Comparison of ENCODE assay signal across 11 mouse cellular contexts in the genomic region with DNA sequence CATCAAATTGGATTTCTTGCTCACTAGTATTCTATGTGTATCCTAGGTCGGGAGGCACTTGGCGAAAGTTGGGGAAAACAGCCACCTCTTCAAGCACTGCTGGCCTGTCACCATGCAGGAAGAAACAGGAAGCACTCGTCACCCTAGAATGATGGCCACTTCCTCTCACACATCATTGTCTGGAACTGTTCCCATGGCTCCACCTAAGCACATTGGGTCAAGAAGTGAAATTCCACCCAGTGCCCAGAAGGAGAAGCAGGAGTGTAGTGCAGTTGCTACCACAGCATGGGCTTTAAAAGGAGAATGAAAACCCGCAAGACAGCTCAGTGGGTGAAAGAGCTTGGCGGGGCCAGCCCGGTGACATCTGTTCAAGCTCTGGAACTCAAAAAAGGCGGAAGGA. TPM values are rescaled to one million over a fixed set of nuclear protein-coding genes. Genes with fewer than 3 reads are reported as not detected.
A peak's percentile ranks its signal among the peaks of the same experiment; 100 is the strongest.
DNase-seq lines count a peak whose midpoint lies in the region; ATAC-seq lines count a peak whose summit lies in the region.
"Had no signal": no experiment of that assay in that cellular context is flagged by ENCODE, and none has a peak within 500 bp of the region (broad histone marks: within the 10 kb centered on the region; RNA-seq: fewer than 3 reads in every experiment).

No protein-coding gene starts in this region.

- H3K27ac ChIP-seq in forebrain, embryonic 10.5 days: 0 out of 2 replicates have a peak overlapping the region, but pooled peaks have one; percentile 15
- H3K27ac ChIP-seq in forebrain, embryonic 14.5 days (ENCODE audit: low read depth, low read length): no peak overlapping the region
- H3K27ac ChIP-seq in embryonic facial prominence, embryonic 14.5 days (replicated peaks; ENCODE audit: low read depth, low read length): no peak overlapping the region
- no peak overlapping the region for H3K27ac ChIP-seq in hindbrain, embryonic 10.5 days
- H3K27ac ChIP-seq: heart, embryonic 13.5 days; midbrain, embryonic 15.5 days had no signal

- H3K9ac ChIP-seq in forebrain, embryonic 14.5 days (ENCODE audit: low read length): no peak overlapping the region
- H3K9ac ChIP-seq in embryonic facial prominence, embryonic 14.5 days (ENCODE audit: low read depth, low read length): no peak overlapping the region
- H3K9ac ChIP-seq: heart, embryonic 13.5 days; midbrain, embryonic 15.5 days had no signal

- peaks cover 70% of the 10 kb centered on the region for H3K27me3 ChIP-seq in forebrain, embryonic 10.5 days (ENCODE audit: poor library complexity, severe bottlenecking)
- H3K27me3 ChIP-seq in forebrain, embryonic 14.5 days (replicated peaks; ENCODE audit: control insufficient read depth, insufficient read depth, low read length): peaks cover 2% of the 10 kb centered on the region; the same call in 1 of the 2 replicates
- 0 out of 2 replicates have a peak, but pooled peaks cover 5% of the 10 kb centered on the region for H3K27me3 ChIP-seq in embryonic facial prominence, embryonic 14.5 days (replicated peaks; ENCODE audit: control insufficient read depth, insufficient read depth, low read length)
- peaks cover 56% of the 10 kb centered on the region for H3K27me3 ChIP-seq in hindbrain, embryonic 10.5 days (ENCODE audit: insufficient read depth, poor library complexity, severe bottlenecking)

- DNase-seq in forebrain, embryonic 10.5 days (ENCODE audit: extremely low spot score, low spot score): no peak
- no peak for DNase-seq in forebrain, embryonic 14.5 days (ENCODE audit: low spot score)
- peak; percentile 44 for DNase-seq in embryonic facial prominence, embryonic 14.5 days (ENCODE audit: low spot score)
- DNase-seq in kidney, adult 9 months: peak; percentile 82
- DNase-seq in hindbrain, embryonic 10.5 days (ENCODE audit: low spot score): no peak
- no peak for DNase-seq in retina, postnatal 1 day

- no peaks in the 10 kb centered on the region for H3K9me3 ChIP-seq in forebrain, embryonic 10.5 days
- no peaks in the 10 kb centered on the region for H3K9me3 ChIP-seq in forebrain, embryonic 14.5 days (replicated peaks; ENCODE audit: control insufficient read depth, low read length)
- H3K9me3 ChIP-seq in embryonic facial prominence, embryonic 14.5 days (ENCODE audit: control insufficient read depth, low read length): no peaks in the 10 kb centered on the region
- no peaks in the 10 kb centered on the region for H3K9me3 ChIP-seq in hindbrain, embryonic 10.5 days
- H3K9me3 ChIP-seq: heart, embryonic 13.5 days; midbrain, embryonic 15.5 days had no signal

- WGBS in forebrain, embryonic 10.5 days: 93% methylated on average over 7 of the region's 7 CpGs
- WGBS in forebrain, embryonic 14.5 days: 95% methylated on average over 7 of the region's 7 CpGs
- WGBS in embryonic facial prominence, embryonic 14.5 days: 83% methylated on average over 7 of the region's 7 CpGs
- WGBS in hindbrain, embryonic 10.5 days: 83% methylated on average over 7 of the region's 7 CpGs

- H3K4me3 ChIP-seq in forebrain, embryonic 10.5 days: no peak overlapping the region
- H3K4me3 ChIP-seq in forebrain, embryonic 14.5 days (ENCODE audit: low read depth, low read length): no peak overlapping the region
- H3K4me3 ChIP-seq in embryonic facial prominence, embryonic 14.5 days (ENCODE audit: low read depth, low read length): no peak overlapping the region
- no peak overlapping the region for H3K4me3 ChIP-seq in hindbrain, embryonic 10.5 days
- H3K4me3 ChIP-seq: heart, embryonic 13.5 days; midbrain, embryonic 15.5 days had no signal

- no peaks in the 10 kb centered on the region for H3K36me3 ChIP-seq in forebrain, embryonic 10.5 days (replicated peaks)
- no peaks in the 10 kb centered on the region for H3K36me3 ChIP-seq in forebrain, embryonic 14.5 days (ENCODE audit: control insufficient read depth, insufficient read depth, low read length)
- H3K36me3 ChIP-seq in embryonic facial prominence, embryonic 14.5 days (ENCODE audit: control insufficient read depth, insufficient read depth, low read length): no peaks in the 10 kb centered on the region
- H3K36me3 ChIP-seq in hindbrain, embryonic 10.5 days: no peaks in the 10 kb centered on the region
- H3K36me3 ChIP-seq: heart, embryonic 13.5 days; midbrain, embryonic 15.5 days had no signal

- no peak for ATAC-seq in forebrain, embryonic 14.5 days
- ATAC-seq in embryonic facial prominence, embryonic 14.5 days (ENCODE audit: low read depth): no peak
- ATAC-seq in megakaryocyte, adult 5-6 weeks (ENCODE audit: poor library complexity, severe bottlenecking): peak; percentile 93
- no peak for ATAC-seq in frontal cortex, adult (ENCODE audit: low TSS enrichment)
- ATAC-seq: CD4-positive, CD25-positive, alpha-beta regulatory T cell, adult 4 months; midbrain, embryonic 15.5 days had no signal

- peaks cover 66% of the 10 kb centered on the region for H3K4me1 ChIP-seq in forebrain, embryonic 10.5 days
- peaks cover 19% of the 10 kb centered on the region for H3K4me1 ChIP-seq in forebrain, embryonic 14.5 days (ENCODE audit: control insufficient read depth, insufficient read depth, low read length)
- no peaks in the 10 kb centered on the region for H3K4me1 ChIP-seq in embryonic facial prominence, embryonic 14.5 days (ENCODE audit: control insufficient read depth, insufficient read depth, low read length)
- H3K4me1 ChIP-seq in hindbrain, embryonic 10.5 days (replicated peaks): peaks cover 79% of the 10 kb centered on the region

- no peak overlapping the region for H3K4me2 ChIP-seq in forebrain, embryonic 14.5 days (ENCODE audit: low read length)
- H3K4me2 ChIP-seq in embryonic facial prominence, embryonic 14.5 days (ENCODE audit: low read depth, low read length): no peak overlapping the region
- H3K4me2 ChIP-seq: heart, embryonic 13.5 days; midbrain, embryonic 15.5 days had no signal

RNA-seq across cellular contexts. Expression of gene Tle3, which starts 22.5 kb away (rescaled TPM):
- polyA plus RNA-seq in forebrain, embryonic 10.5 days (2016; fragmentation: Nextera tagmentation; extraction: Ambion mirVana): 43.4 and 45.6 TPM in 2 replicates
- 28.1 and 30.1 TPM in 2 replicates for polyA plus RNA-seq in forebrain, embryonic 14.5 days (2014; fragmentation: Nextera tagmentation; extraction: Ambion mirVana)
- 25.5 and 31.4 TPM in 2 replicates for polyA plus RNA-seq in embryonic facial prominence, embryonic 14.5 days (2014; fragmentation: Nextera tagmentation; extraction: Ambion mirVana)
- 113 and 146 TPM in 2 replicates for total RNA-seq in megakaryocyte, adult 5-6 weeks (2015)
- total RNA-seq in megakaryocyte, adult 5-6 weeks (2017): 79.4 and 92.9 TPM in 2 replicates
- polyA plus RNA-seq in hindbrain, embryonic 10.5 days (2016; fragmentation: Nextera tagmentation; extraction: Ambion mirVana): 47.4 and 56.0 TPM in 2 replicates

Comparison
In these comparisons a context has a peak if more than half of its experiments do, and no peak if none do; other contexts are left out.
1. DNase-seq: peak in embryonic facial prominence, embryonic 14.5 days (single experiment) and kidney, adult 9 months (single experiment); none in forebrain, embryonic 10.5 days (single experiment), forebrain, embryonic 14.5 days (single experiment), hindbrain, embryonic 10.5 days (single experiment) and retina, postnatal 1 day (single experiment).